Mouse (Mus musculus): ENCODE measurements at regions not wholly inside any gene's neighbourhood (a gene's known extent, or its start where the extent isn't known, plus 50 kb on each side); places are given as distances from the start of the nearest gene placed in this dataset.

- no peak for ATAC-seq
- Histone ChIP-seq H3K4me2 (no peak overlapping the region), H3K4me3 (no peak overlapping the region), H3K9me3 (replicated peaks) (no peaks in the 10 kb centered on the region), H3K4me1 (no peaks in the 10 kb centered on the region), H3K27ac (no peak overlapping the region), H3K36me3 (no peaks in the 10 kb centered on the region), H3K27me3 (replicated peaks) (no peaks in the 10 kb centered on the region), H3K9ac (no peak overlapping the region)
- WGBS (ENCODE audit: insufficient replicate concordance) = 62% methylated on average over 2 of the region's 2 CpGs
Observed at GRCm38 (mm10) chr15:63310426-63310825, 534.6 kb downstream of the Gsdmc2 start.

- 74% methylated on average over 4 of the region's 4 CpGs for WGBS (ENCODE audit: insufficient replicate concordance)
- no peaks in the 10 kb centered on the region for H3K9me3 ChIP-seq (replicated peaks)
- H3K36me3 ChIP-seq = no peaks in the 10 kb centered on the region
- H3K4me3 ChIP-seq = no peak overlapping the region
- H3K27ac ChIP-seq = no peak overlapping the region
- ATAC-seq = no peak
- no peak overlapping the region for H3K9ac ChIP-seq
- no peaks in the 10 kb centered on the region for H3K4me1 ChIP-seq
- no peaks in the 10 kb centered on the region for H3K27me3 ChIP-seq (replicated peaks)
- no peak overlapping the region for H3K4me2 ChIP-seq
Observed at GRCm38 (mm10) chr15:63299311-63299710, 545.7 kb downstream of the Gsdmc2 start.

- no peaks in the 10 kb centered on the region for H3K4me1 ChIP-seq
- ATAC-seq = no peak
- H3K27ac ChIP-seq = no peak overlapping the region
- H3K36me3 ChIP-seq = no peaks in the 10 kb centered on the region
- no peak overlapping the region for H3K4me2 ChIP-seq
- no peak overlapping the region for H3K9ac ChIP-seq
- no peaks in the 10 kb centered on the region for H3K27me3 ChIP-seq (replicated peaks)
- no peaks in the 10 kb centered on the region for H3K9me3 ChIP-seq (replicated peaks)
- H3K4me3 ChIP-seq = no peak overlapping the region
Observed at GRCm38 (mm10) chr15:63288534-63288933, 556.4 kb downstream of the Gsdmc2 start.

DNA sequence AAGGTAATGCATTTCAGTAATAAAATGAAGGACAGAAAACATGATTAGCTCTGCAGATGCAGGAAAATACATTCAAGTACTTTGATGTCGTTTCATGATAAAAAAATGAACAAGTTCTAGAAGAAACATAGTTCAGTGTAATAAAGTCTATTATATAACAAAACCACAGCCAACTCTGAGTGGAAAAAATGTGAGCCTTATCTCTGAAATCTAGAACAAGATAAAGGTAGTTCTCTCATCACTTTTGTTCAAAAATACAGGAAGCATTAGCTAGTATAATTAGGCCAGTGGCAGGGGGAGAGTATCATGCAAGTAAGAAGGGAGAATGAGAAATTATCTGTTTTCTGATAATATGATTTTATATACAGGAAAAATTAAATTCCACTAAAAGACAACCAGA lies 559.0 kb downstream of the Gsdmc2 start:
- Histone ChIP-seq H3K9me3 (replicated peaks) (no peaks in the 10 kb centered on the region), H3K36me3 (no peaks in the 10 kb centered on the region), H3K4me1 (no peaks in the 10 kb centered on the region), H3K4me2 (no peak overlapping the region), H3K27me3 (replicated peaks) (no peaks in the 10 kb centered on the region), H3K9ac (no peak overlapping the region), H3K27ac (no peak overlapping the region), H3K4me3 (no peak overlapping the region)
- 85% methylated on average over 1 of the region's 1 CpGs for WGBS (ENCODE audit: insufficient replicate concordance)
- ATAC-seq = no peak

- H3K36me3 ChIP-seq = no peaks in the 10 kb centered on the region
- H3K27me3 ChIP-seq (replicated peaks) = no peaks in the 10 kb centered on the region
- no peak for ATAC-seq
- WGBS (ENCODE audit: insufficient replicate concordance) = 68% methylated on average over 2 of the region's 2 CpGs
- no peaks in the 10 kb centered on the region for H3K4me1 ChIP-seq
- no peak overlapping the region for H3K4me3 ChIP-seq
- no peak overlapping the region for H3K9ac ChIP-seq
- H3K4me2 ChIP-seq = no peak overlapping the region
- H3K9me3 ChIP-seq (replicated peaks) = no peaks in the 10 kb centered on the region
- no peak overlapping the region for H3K27ac ChIP-seq
Observed at GRCm38 (mm10) chr15:63270381-63270780, 574.6 kb downstream of the Gsdmc2 start.

DNA sequence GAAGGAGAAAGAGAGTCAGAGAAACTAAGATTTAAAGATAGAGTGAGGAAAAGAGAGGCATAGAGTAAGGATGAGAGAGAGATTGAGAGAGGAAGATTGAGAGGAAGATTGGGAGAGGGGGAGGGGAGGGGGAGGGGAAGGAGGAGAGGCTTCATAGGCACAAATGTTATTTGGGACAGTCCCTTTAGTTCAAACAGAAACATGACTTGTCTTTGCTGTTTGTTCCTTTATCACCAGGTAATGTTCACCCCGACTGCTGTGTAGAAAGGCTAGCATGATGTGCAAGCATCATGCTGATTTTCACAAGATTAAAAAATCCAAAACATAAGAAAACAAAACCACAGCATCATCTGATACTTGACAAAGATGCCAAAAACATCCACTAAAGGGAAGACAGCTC lies 579.1 kb downstream of the Gsdmc2 start:
- no peaks in the 10 kb centered on the region for H3K27me3 ChIP-seq (replicated peaks)
- ATAC-seq = no peak
- H3K9me3 ChIP-seq (replicated peaks) = no peaks in the 10 kb centered on the region
- H3K4me2 ChIP-seq = no peak overlapping the region
- no peak overlapping the region for H3K27ac ChIP-seq
- no peaks in the 10 kb centered on the region for H3K36me3 ChIP-seq
- H3K4me3 ChIP-seq = no peak overlapping the region
- no peak overlapping the region for H3K9ac ChIP-seq
- WGBS (ENCODE audit: insufficient replicate concordance) = 64% methylated on average over 1 of the region's 1 CpGs
- H3K4me1 ChIP-seq = no peaks in the 10 kb centered on the region

GRCm38 (mm10) chr15:63255736-63256135 lies 589.2 kb downstream of the Gsdmc2 start:
- no peak overlapping the region for H3K4me2 ChIP-seq
- H3K4me3 ChIP-seq = no peak overlapping the region
- no peaks in the 10 kb centered on the region for H3K9me3 ChIP-seq (replicated peaks)
- H3K4me1 ChIP-seq = no peaks in the 10 kb centered on the region
- no peak overlapping the region for H3K9ac ChIP-seq
- no peak for ATAC-seq
- H3K27me3 ChIP-seq (replicated peaks) = no peaks in the 10 kb centered on the region
- WGBS (ENCODE audit: insufficient replicate concordance) = 66% methylated on average over 2 of the region's 2 CpGs
- H3K27ac ChIP-seq = no peak overlapping the region
- H3K36me3 ChIP-seq = no peaks in the 10 kb centered on the region

GRCm38 (mm10) chr15:63252781-63253340 lies 592.1 kb downstream of the Gsdmc2 start:
- H3K4me1 ChIP-seq = no peaks in the 10 kb centered on the region
- WGBS (ENCODE audit: insufficient replicate concordance) = 36% methylated on average over 1 of the region's 1 CpGs
- H3K36me3 ChIP-seq = no peaks in the 10 kb centered on the region
- H3K4me3 ChIP-seq = no peak overlapping the region
- H3K9me3 ChIP-seq (replicated peaks) = no peaks in the 10 kb centered on the region
- ATAC-seq = no peak
- no peak overlapping the region for H3K27ac ChIP-seq
- no peaks in the 10 kb centered on the region for H3K27me3 ChIP-seq (replicated peaks)
- no peak overlapping the region for H3K9ac ChIP-seq
- H3K4me2 ChIP-seq = no peak overlapping the region

DNA sequence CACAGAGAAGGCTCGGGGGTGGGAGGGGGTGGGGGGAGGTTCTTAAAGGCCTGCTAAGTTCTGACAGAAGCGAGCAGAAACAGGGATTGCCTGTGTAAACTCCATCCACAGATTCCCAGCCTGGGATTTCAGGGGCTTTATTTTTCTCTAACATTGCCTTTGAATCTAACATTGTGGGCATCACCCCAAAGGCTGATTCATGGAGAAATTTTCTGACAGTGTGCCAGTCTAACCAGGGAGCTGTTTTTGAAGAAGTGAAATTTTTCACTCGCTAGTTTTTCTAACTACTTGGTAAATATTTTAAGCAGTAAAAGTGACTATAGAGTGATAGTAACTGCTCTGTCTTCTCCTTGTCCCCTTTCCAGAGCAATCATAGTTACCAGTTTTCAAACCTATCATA lies 606.4 kb downstream of the Gsdmc2 start:
- no peaks in the 10 kb centered on the region for H3K9me3 ChIP-seq (replicated peaks)
- no peak for ATAC-seq
- no peak overlapping the region for H3K9ac ChIP-seq
- no peaks in the 10 kb centered on the region for H3K27me3 ChIP-seq (replicated peaks)
- no peaks in the 10 kb centered on the region for H3K36me3 ChIP-seq
- no peak overlapping the region for H3K4me3 ChIP-seq
- 68% methylated on average over 3 of the region's 3 CpGs for WGBS (ENCODE audit: insufficient replicate concordance)
- no peak overlapping the region for H3K4me2 ChIP-seq
- no peak overlapping the region for H3K27ac ChIP-seq
- no peaks in the 10 kb centered on the region for H3K4me1 ChIP-seq

DNA sequence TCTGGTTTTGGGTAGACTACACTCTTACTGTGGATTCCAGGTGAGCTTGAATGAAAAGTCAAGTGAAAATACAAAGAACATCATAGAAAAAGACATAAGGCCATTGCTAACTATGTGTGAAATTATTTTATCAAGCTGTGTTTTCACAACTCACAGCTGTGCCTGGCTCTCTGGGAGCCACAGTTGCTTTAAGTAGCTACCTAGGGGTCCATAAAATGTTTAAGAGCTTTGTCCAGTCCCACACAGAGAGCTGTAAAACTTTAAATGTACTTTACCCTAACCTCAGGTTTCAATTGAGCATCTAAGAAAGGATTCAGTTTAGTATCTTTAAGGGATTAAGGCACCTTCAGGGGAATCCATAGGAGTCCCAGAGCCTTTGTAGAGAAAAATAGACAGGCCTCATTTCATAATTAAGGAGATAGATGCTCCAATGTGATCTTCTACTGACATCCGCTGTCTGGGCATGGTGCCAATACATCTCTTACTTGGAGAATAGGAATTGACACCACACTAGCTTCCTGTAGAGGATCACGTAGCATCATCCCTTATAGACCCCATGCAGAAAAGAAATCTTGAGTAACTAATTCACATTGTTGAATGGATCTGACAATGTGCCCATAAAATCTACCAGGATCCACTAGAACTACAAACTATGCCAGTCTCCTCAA lies 626.5 kb downstream of the Gsdmc2 start:
- 69% methylated on average over 2 of the region's 2 CpGs for WGBS (ENCODE audit: insufficient replicate concordance)
- no peak for ATAC-seq

DNA sequence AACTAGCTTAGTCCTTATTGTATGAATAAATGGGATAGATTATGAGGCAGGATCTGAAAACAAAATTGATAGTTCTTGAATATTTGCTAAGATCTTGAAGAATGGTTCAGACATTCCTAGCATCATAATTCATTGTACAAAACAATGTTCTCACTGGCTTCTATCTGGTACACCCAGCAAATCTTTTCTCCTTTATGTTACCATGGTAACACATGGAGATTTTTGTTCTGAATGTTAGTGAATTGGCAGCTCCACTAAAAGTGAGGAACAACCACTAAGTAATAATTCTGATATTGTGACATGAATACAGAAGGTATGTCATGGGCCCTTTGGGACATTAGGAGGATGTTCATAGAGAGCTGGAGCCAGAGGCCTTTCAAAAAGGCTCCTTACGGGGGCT lies 639.8 kb downstream of the Gsdmc2 start:
- H3K36me3 ChIP-seq = no peaks in the 10 kb centered on the region
- H3K27me3 ChIP-seq (replicated peaks) = no peaks in the 10 kb centered on the region
- H3K27ac ChIP-seq = no peak overlapping the region
- no peak overlapping the region for H3K9ac ChIP-seq
- ATAC-seq = no peak
- no peak overlapping the region for H3K4me2 ChIP-seq
- WGBS (ENCODE audit: insufficient replicate concordance) = 79% methylated on average over 1 of the region's 1 CpGs
- H3K4me3 ChIP-seq = no peak overlapping the region
- H3K9me3 ChIP-seq (replicated peaks) = no peaks in the 10 kb centered on the region
- H3K4me1 ChIP-seq = no peaks in the 10 kb centered on the region

More for the DNA sequence above, 626.5 kb downstream of the Gsdmc2 start:
- no peaks in the 10 kb centered on the region for H3K9me3 ChIP-seq (replicated peaks)
- H3K9ac ChIP-seq = no peak overlapping the region
- no peaks in the 10 kb centered on the region for H3K36me3 ChIP-seq
- H3K27ac ChIP-seq = no peak overlapping the region
- H3K4me3 ChIP-seq = no peak overlapping the region
- no peaks in the 10 kb centered on the region for H3K4me1 ChIP-seq
- no peaks in the 10 kb centered on the region for H3K27me3 ChIP-seq (replicated peaks)
- no peak overlapping the region for H3K4me2 ChIP-seq

GRCm38 (mm10) chr15:63195031-63195430 lies 649.9 kb downstream of the Gsdmc2 start:
- no peak overlapping the region for H3K4me3 ChIP-seq

GRCm38 (mm10) chr15:63194492-63194797 lies 650.5 kb downstream of the Gsdmc2 start:
- H3K27ac ChIP-seq = no peak overlapping the region
- H3K36me3 ChIP-seq = no peaks in the 10 kb centered on the region
- 60% methylated on average over 1 of the region's 1 CpGs for WGBS (ENCODE audit: insufficient replicate concordance)
- no peaks in the 10 kb centered on the region for H3K4me1 ChIP-seq
- H3K4me3 ChIP-seq = no peak overlapping the region
- ATAC-seq = no peak
- no peaks in the 10 kb centered on the region for H3K9me3 ChIP-seq (replicated peaks)
- H3K4me2 ChIP-seq = no peak overlapping the region
- no peak overlapping the region for H3K9ac ChIP-seq
- H3K27me3 ChIP-seq (replicated peaks) = no peaks in the 10 kb centered on the region

More at GRCm38 (mm10) chr15:63195031-63195430, 649.9 kb downstream of the Gsdmc2 start:
- no peaks in the 10 kb centered on the region for H3K36me3 ChIP-seq
- H3K27me3 ChIP-seq (replicated peaks) = no peaks in the 10 kb centered on the region
- no peak overlapping the region for H3K9ac ChIP-seq
- no peaks in the 10 kb centered on the region for H3K4me1 ChIP-seq
- no peaks in the 10 kb centered on the region for H3K9me3 ChIP-seq (replicated peaks)
- WGBS (ENCODE audit: insufficient replicate concordance) = 63% methylated on average over 2 of the region's 2 CpGs
- no peak overlapping the region for H3K4me2 ChIP-seq
- H3K27ac ChIP-seq = no peak overlapping the region
- ATAC-seq = no peak

All from liver, embryonic 12.5 days (tissue).